Mouse (Mus musculus): Measurements from ENCODE around the gene Zfp775.
"Not testable (repeated sequence)": the region's sequence is repeated elsewhere in the genome, so short reads cannot be mapped to it uniquely, and the experiment has no call there.

Gene Zfp775

DNA sequence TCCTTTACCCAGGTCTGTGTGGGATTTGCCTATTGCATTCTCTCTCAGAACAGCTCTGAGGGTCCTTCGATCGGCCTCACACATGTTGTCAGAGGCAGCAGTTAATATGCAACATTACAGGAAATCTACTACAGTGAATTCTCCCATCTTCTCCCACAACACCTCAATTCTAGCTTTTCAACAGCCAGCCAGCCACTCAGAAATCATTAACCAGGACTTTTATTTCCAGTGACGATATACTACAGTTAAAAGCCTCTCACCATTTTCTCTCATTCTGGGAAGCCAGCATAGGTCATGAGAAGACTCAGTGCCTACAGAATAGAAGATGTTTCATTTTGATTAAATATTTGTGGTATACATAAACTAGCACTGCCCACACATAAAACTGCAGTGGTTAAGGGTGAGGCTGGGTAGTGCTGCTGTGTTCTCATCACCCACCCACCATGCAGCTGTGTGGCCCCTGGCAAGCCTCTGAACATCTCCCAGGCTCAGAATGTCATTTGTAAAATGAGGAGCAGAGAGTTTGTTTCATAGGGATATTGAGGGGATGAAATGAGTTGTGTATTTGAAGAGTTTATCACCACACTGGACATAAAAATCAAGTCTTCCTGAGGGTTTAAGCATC lies 10.5 kb upstream of the Zfp775 start:
- no peak for DNase-seq (ENCODE audit: low spot score in 2 of 2)

DNA sequence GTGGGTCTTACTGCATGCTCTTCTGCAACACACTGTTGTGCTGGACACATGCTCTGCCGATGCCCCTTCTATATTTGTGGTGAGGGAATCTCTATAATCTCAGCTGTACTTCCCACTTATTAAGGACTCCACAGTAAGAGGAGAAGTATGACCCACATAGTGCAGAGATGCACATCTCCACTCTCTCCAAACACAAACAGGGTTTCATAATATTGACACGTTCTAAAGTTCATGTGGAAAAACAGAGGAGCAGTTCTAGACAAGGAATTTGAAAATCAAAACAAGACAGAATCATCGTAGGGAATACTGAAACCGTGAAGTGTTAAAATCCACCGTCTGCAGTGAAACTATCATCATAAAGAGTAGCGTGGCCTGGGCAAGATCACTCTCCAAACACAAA lies 10.0 kb upstream of the Zfp775 start:
- no peak for DNase-seq (ENCODE audit: low spot score in 2 of 2)

- peak; percentile 81 for DNase-seq (ENCODE audit: low spot score in 2 of 2)
Measured at GRCm38 (mm10) chr6:48593158-48594042, 8.5 kb upstream of the Zfp775 start, which contains the start of the genes Repin1 and Gm44965. Gene Repin1, plus strand, starts transcription at chr6:48593883. Gene Gm44965, plus strand, starts transcription at chr6:48593941.

- no peak for DNase-seq (ENCODE audit: low spot score in 2 of 2)
Measured at GRCm38 (mm10) chr6:48594043-48594738, 7.7 kb upstream of the Zfp775 start.

GRCm38 (mm10) chr6:48595278-48595677 lies 6.6 kb upstream of the Zfp775 start:
- DNase-seq (ENCODE audit: low spot score in 2 of 2) = no peak

- no peak for DNase-seq (ENCODE audit: low spot score in 2 of 2)
Measured at GRCm38 (mm10) chr6:48596545-48597232, 5.2 kb upstream of the Zfp775 start.

GRCm38 (mm10) chr6:48597233-48597625 lies 4.6 kb upstream of the Zfp775 start:
- no peak for DNase-seq (ENCODE audit: low spot score in 2 of 2)

- no peak for DNase-seq (ENCODE audit: low spot score in 2 of 2)
Measured at GRCm38 (mm10) chr6:48600594-48600993, 1.3 kb upstream of the Zfp775 start.

DNA sequence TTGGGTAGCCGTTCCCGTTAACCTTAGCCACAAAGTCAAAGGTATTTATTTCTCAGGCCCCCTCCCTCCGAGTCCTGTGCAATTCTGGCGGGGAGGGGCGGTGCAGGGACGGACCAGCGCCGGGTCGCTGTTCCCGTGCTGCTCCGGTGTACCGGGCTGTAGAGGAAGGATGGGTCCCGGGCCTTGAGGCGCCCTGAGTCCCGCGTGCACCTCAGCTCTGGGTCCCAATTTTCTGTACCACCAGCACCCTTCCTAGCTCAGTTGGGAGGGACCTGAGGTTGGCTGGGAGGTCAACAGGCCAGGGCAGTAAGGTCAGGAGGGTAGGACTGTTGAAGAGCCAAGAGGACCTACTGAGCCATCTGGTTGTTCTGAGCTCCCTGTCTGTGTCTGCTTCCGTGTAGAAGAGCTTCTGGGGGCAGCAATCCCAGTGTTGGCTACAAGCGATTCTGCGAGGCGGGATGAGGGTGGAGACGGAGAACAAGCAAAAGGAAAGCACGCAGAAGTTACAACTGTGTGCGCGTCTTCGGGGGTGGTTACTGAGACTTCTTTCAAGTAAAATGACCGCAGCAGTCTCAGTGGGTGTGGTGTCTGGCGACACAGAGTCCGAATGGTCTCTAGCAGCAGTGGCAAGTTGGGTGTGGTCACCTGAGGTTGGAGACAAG lies 348 bp downstream of the Zfp775 start:
- peak; percentile 53 to 64 for DNase-seq (ENCODE audit: low spot score in 2 of 2)

- DNase-seq (ENCODE audit: low spot score in 2 of 2) = no peak
Measured at GRCm38 (mm10) chr6:48608124-48608523, 6.3 kb downstream of the Zfp775 start.

GRCm38 (mm10) chr6:48609512-48609911 lies 7.6 kb downstream of the Zfp775 start:
- DNase-seq (ENCODE audit: low spot score in 2 of 2) = no peak

DNA sequence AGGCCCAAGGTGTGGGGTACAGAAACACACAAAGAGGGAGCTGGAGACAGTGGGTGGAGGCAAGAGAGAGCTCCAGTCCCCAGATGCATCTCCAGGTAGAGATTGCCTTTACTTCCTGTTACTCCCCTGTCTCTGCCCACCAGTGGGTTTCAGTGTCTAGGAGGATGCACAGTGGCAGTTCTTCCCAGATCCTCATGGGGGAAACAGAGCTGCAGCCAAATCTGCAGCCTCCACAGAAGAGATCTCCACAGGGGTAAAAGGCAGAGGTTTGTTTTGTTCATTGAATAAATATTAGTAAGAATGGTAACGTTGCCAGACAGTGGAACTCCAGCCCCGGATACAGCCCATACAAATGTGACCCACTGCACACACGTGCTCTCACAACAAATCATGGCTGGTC lies 8.8 kb downstream of the Zfp775 start:
- DNase-seq (ENCODE audit: low spot score in 2 of 2) = no peak

- no peak for DNase-seq (ENCODE audit: low spot score in 2 of 2)
Measured at GRCm38 (mm10) chr6:48613464-48613863, 11.6 kb downstream of the Zfp775 start.

- no peak for DNase-seq (ENCODE audit: low spot score in 2 of 2)
Measured at GRCm38 (mm10) chr6:48614756-48615155, 12.9 kb downstream of the Zfp775 start.

DNA sequence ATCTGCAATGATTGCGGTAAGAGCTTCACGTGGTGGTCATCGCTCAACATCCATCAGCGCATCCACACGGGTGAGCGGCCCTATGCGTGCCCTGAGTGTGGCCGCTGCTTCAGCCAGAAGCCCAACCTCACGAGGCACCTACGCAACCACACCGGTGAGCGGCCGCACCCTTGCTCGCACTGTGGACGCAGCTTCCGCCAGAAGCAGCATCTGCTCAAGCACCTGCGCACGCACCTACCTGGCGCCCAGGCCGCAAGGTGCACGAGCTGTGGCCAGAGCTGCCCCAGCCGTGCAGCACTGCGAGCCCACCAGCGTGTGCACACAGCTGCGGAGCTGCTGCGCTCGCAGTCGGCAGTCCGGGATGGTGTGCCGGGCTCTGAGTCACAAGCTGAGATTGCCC lies 18.2 kb downstream of the Zfp775 start:
- no peak for DNase-seq (ENCODE audit: low spot score in 2 of 2)

- DNase-seq (ENCODE audit: low spot score in 2 of 2) = not testable (repeated sequence)
Measured at GRCm38 (mm10) chr6:48622186-48622843, 20.5 kb downstream of the Zfp775 start.

GRCm38 (mm10) chr6:48623460-48623859 lies 21.6 kb downstream of the Zfp775 start:
- no peak for DNase-seq (ENCODE audit: low spot score in 2 of 2)

- DNase-seq (ENCODE audit: low spot score in 2 of 2) = no peak
Measured at GRCm38 (mm10) chr6:48626464-48626863, 24.6 kb downstream of the Zfp775 start, which contains the start of gene AI854703. Gene AI854703, plus strand, starts transcription at chr6:48626764.

DNA sequence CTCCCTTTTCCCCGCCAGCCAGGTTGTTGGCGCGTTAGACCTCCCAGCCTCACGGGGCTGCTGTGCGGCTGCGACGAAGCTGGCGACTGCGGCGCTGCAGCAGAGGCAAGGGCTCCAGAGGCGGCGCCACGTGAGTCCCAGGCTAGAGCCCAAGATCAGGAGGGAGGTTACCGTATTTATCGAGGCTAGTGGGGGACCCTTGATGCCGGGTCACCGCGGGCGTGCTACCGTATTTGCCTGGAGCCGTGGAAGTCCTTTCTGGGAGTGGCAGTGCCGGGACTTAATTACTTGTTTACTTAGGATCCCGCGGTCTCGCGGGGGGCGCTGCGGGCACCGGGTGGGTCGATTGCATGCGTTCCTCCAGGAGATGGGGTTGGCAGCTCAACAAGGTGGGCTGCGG lies 25.1 kb downstream of the Zfp775 start:
- DNase-seq (ENCODE audit: low spot score in 2 of 2) = no peak

- no peak for DNase-seq (ENCODE audit: low spot score in 2 of 2)
Measured at GRCm38 (mm10) chr6:48627511-48627924, 25.7 kb downstream of the Zfp775 start.

GRCm38 (mm10) chr6:48628377-48628776 lies 26.5 kb downstream of the Zfp775 start:
- no peak for DNase-seq (ENCODE audit: low spot score in 2 of 2)
